Mouse (Mus musculus) megakaryocyte, embryonic 14.5 days (primary cell): ENCODE results near the gene Unc79.

Source experiments
- FLI1 ChIP-seq: IDR thresholded peaks from 2 replicates; pipeline ENCODE4 v1.6.1; 2012; ENCODE audit warnings: low read length, inconsistent platforms, mixed read lengths
- GATA1 ChIP-seq: IDR thresholded peaks from 3 replicates; pipeline ENCODE4 v1.6.1; 2012; ENCODE audit warnings: mixed read lengths, low read length, inconsistent platforms, borderline replicate concordance

DNA sequence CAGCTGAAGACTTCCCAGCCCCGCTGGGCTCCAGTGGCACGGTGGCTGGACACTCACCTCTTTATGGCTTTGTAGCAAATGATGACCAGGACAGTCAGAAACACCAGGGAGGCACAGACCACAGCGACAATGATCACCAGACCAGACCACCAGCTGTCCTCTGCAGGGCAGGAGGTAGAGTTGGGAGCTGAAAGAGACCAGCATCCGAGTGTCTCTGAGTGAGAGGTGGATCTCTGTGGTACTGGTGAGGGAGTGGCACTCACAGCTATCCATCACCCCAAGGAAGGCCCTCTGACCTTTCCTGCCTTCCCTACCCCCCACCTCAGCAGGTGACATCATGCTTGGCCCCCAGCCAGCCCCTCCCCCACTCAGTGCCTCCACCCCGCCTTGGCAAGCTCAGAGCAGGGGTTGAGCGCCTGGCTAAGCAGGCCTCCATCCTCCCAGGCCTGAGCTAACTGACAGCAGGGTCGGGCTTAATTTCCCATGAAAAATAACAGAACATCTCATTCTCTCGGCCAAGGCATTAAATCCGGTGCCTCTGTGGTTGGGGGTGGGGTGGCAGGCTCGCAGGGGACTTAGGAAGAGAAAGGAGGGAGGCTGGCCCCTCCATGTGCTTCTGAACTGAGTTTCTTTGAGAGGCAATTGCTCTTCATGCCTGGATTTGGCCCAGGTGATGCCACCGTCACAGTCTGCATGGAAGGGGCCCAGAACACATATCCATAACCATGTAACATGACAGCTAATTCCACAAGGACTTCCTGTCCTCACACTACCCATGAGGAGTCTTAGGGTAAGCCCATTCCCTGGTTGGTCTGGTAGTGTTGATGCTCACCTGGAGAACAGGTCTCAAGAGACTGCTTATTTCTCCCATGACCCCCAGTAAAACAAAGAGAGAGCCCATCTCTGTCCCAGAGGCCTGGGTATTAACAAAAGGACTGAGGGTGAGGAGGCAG lies 254.2 kb downstream of the Unc79 start:
- TF ChIP-seq FLI1 (no peak), GATA1 (no peak)
